10 mouse cellular contexts compared by ENCODE assay signal in the genomic region with DNA sequence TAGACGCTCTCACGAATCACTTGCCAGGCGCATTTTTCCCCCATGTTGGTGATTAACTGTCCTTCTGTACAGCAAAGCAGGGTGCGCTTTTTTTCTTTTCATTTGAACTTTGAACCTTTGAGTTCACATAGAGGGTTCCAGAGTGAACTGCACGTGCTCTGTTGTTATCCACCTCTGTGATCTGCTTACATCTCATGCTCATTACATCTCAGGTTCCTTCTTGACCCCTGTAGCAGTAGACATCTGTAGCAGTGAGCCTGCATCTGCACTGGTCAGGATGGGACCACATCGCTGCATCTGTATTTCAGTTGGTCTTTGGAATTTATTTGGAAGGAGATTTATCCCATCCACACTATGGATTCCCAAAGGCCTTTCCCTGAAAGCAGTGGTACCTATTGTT.
DNase-seq lines count a peak whose midpoint lies in the region; ATAC-seq and TF ChIP-seq lines count a peak whose summit lies in the region.
"Had no signal": no experiment of that assay in that cellular context is flagged by ENCODE, and none has a peak within 500 bp of the region (broad histone marks: within the 10 kb centered on the region; RNA-seq: fewer than 3 reads in every experiment).

No protein-coding gene starts in this region.

- no peak for TF ChIP-seq CTCF in stomach, postnatal 0 days (IDR thresholded peaks at IDR 0.05; ENCODE audit: low read depth)

- no peak overlapping the region for H3K27ac ChIP-seq in stomach, embryonic 14.5 days (ENCODE audit: low read length)
- no peak overlapping the region for H3K27ac ChIP-seq in stomach, postnatal 0 days (replicated peaks)
- H3K27ac ChIP-seq in hindbrain, embryonic 14.5 days: peak overlapping the region; percentile 45
- no peak overlapping the region for H3K27ac ChIP-seq in limb, embryonic 13.5 days
- no peak overlapping the region for H3K27ac ChIP-seq in liver, embryonic 11.5 days (ENCODE audit: low read depth, low read length)
- H3K27ac ChIP-seq: liver, embryonic 13.5 days had no signal

- ATAC-seq in stomach, embryonic 14.5 days (ENCODE audit: insufficient number of reproducible peaks, insufficient read depth, low FRiP score, low read depth): no peak
- no peak for ATAC-seq in stomach, postnatal 0 days (ENCODE audit: low FRiP score, low TSS enrichment)
- no peak for ATAC-seq in hindbrain, embryonic 14.5 days (ENCODE audit: low FRiP score)
- no peak for ATAC-seq in limb, embryonic 13.5 days (ENCODE audit: low FRiP score, low read depth)
- no peak for ATAC-seq in liver, embryonic 11.5 days (replicated peaks; ENCODE audit: low FRiP score)

- H3K4me2 ChIP-seq in stomach, embryonic 14.5 days (replicated peaks; ENCODE audit: low read depth, low read length): peak overlapping the region; percentile 69
- H3K4me2 ChIP-seq in stomach, postnatal 0 days (replicated peaks; ENCODE audit: low read depth): no peak overlapping the region; the same call in 1 of the 2 replicates
- peak overlapping the region; percentile 53 for H3K4me2 ChIP-seq in hindbrain, embryonic 14.5 days (replicated peaks)
- H3K4me2 ChIP-seq in limb, embryonic 13.5 days (replicated peaks): peak overlapping the region; percentile 41
- no peak overlapping the region for H3K4me2 ChIP-seq in liver, embryonic 11.5 days
- H3K4me2 ChIP-seq: liver, embryonic 13.5 days had no signal

- peaks cover 6% of the 10 kb centered on the region; the same call in 1 of the 2 replicates for H3K4me1 ChIP-seq in stomach, embryonic 14.5 days (ENCODE audit: control insufficient read depth, insufficient read depth, low read length)
- no peaks in the 10 kb centered on the region for H3K4me1 ChIP-seq in stomach, postnatal 0 days (replicated peaks; ENCODE audit: control insufficient read depth, insufficient read depth)
- peaks cover 24% of the 10 kb centered on the region for H3K4me1 ChIP-seq in hindbrain, embryonic 14.5 days (replicated peaks; ENCODE audit: control insufficient read depth, insufficient read depth, low read length)
- peaks cover 14% of the 10 kb centered on the region; the same call in 1 of the 2 replicates for H3K4me1 ChIP-seq in limb, embryonic 13.5 days
- no peaks in the 10 kb centered on the region for H3K4me1 ChIP-seq in liver, embryonic 11.5 days (replicated peaks; ENCODE audit: control insufficient read depth, insufficient read depth, low read length)
- H3K4me1 ChIP-seq: liver, embryonic 13.5 days had no signal

- H3K9me3 ChIP-seq in stomach, embryonic 14.5 days (ENCODE audit: control insufficient read depth, low read depth, low read length): no peaks in the 10 kb centered on the region
- no peaks in the 10 kb centered on the region for H3K9me3 ChIP-seq in stomach, postnatal 0 days (ENCODE audit: control insufficient read depth, low read length)
- H3K9me3 ChIP-seq in hindbrain, embryonic 14.5 days (ENCODE audit: control insufficient read depth, low read length): no peaks in the 10 kb centered on the region
- H3K9me3 ChIP-seq in limb, embryonic 13.5 days: no peaks in the 10 kb centered on the region
- H3K9me3 ChIP-seq in liver, embryonic 11.5 days (ENCODE audit: control insufficient read depth, low read length): no peaks in the 10 kb centered on the region; the same call in 1 of the 2 replicates
- H3K9me3 ChIP-seq: liver, embryonic 13.5 days had no signal

- no peak for TF ChIP-seq EP300 in stomach, postnatal 0 days (optimal IDR thresholded peaks at IDR 0.05)

- no peaks in the 10 kb centered on the region for H3K27me3 ChIP-seq in stomach, embryonic 14.5 days (ENCODE audit: control insufficient read depth, insufficient read depth, low read length)
- H3K27me3 ChIP-seq in stomach, postnatal 0 days (ENCODE audit: control insufficient read depth, insufficient read depth, low read length): no peaks in the 10 kb centered on the region
- no peaks in the 10 kb centered on the region for H3K27me3 ChIP-seq in hindbrain, embryonic 14.5 days (ENCODE audit: control insufficient read depth, insufficient read depth, low read length)
- H3K27me3 ChIP-seq in limb, embryonic 13.5 days: no peaks in the 10 kb centered on the region
- no peaks in the 10 kb centered on the region for H3K27me3 ChIP-seq in liver, embryonic 11.5 days (replicated peaks; ENCODE audit: control insufficient read depth, insufficient read depth, low read length)
- H3K27me3 ChIP-seq: liver, embryonic 13.5 days had no signal

- no peak for DNase-seq in stomach, postnatal 0 days (ENCODE audit: low spot score)
- no peak for DNase-seq in hindbrain, embryonic 14.5 days (ENCODE audit: low spot score)
- no peak for DNase-seq in T-cell, adult 2 months (ENCODE audit: low spot score)
- DNase-seq in liver, embryonic 11.5 days (ENCODE audit: low spot score): no peak
- DNase-seq in Muller cell, postnatal 12 days (ENCODE audit: inconsistent ontology term): no peak
- DNase-seq: adrenal gland, postnatal 14 days; heart, postnatal 4 days; liver, embryonic 13.5 days had no signal

- H3K9ac ChIP-seq in stomach, embryonic 14.5 days (replicated peaks; ENCODE audit: low read depth, low read length): no peak overlapping the region
- H3K9ac ChIP-seq in stomach, postnatal 0 days (ENCODE audit: low read length): no peak overlapping the region
- peak overlapping the region; percentile 17; the same call in 1 of the 2 replicates for H3K9ac ChIP-seq in hindbrain, embryonic 14.5 days
- 0 out of 2 replicates have a peak overlapping the region, but pooled peaks have one; percentile 13 for H3K9ac ChIP-seq in limb, embryonic 13.5 days
- no peak overlapping the region for H3K9ac ChIP-seq in liver, embryonic 11.5 days (ENCODE audit: low read depth, low read length)
- H3K9ac ChIP-seq: liver, embryonic 13.5 days had no signal

- no peaks in the 10 kb centered on the region; the same call in 1 of the 2 replicates for H3K36me3 ChIP-seq in stomach, embryonic 14.5 days (ENCODE audit: control insufficient read depth, insufficient read depth, low read length)
- no peaks in the 10 kb centered on the region for H3K36me3 ChIP-seq in stomach, postnatal 0 days (ENCODE audit: control insufficient read depth, insufficient read depth, low read length)
- H3K36me3 ChIP-seq in hindbrain, embryonic 14.5 days (replicated peaks; ENCODE audit: control insufficient read depth, insufficient read depth): no peaks in the 10 kb centered on the region
- no peaks in the 10 kb centered on the region; the same call in 1 of the 2 replicates for H3K36me3 ChIP-seq in limb, embryonic 13.5 days
- no peaks in the 10 kb centered on the region for H3K36me3 ChIP-seq in liver, embryonic 11.5 days (ENCODE audit: control insufficient read depth, insufficient read depth, low read length)
- H3K36me3 ChIP-seq: liver, embryonic 13.5 days had no signal

- no peak overlapping the region for H3K4me3 ChIP-seq in stomach, embryonic 14.5 days (ENCODE audit: low read depth, low read length)
- H3K4me3 ChIP-seq in stomach, postnatal 0 days (ENCODE audit: low read depth, low read length): no peak overlapping the region
- peak overlapping the region; percentile 36; the same call in 1 of the 2 replicates for H3K4me3 ChIP-seq in hindbrain, embryonic 14.5 days (replicated peaks; ENCODE audit: low read length)
- H3K4me3 ChIP-seq in limb, embryonic 13.5 days: peak overlapping the region; percentile 20
- no peak overlapping the region for H3K4me3 ChIP-seq in liver, embryonic 11.5 days (ENCODE audit: low read depth, low read length)
- H3K4me3 ChIP-seq: liver, embryonic 13.5 days had no signal

- WGBS in stomach, embryonic 14.5 days: 56% methylated on average over 6 of the region's 6 CpGs
- WGBS in stomach, postnatal 0 days: 64% methylated on average over 6 of the region's 6 CpGs
- 38% methylated on average over 6 of the region's 6 CpGs for WGBS in hindbrain, embryonic 14.5 days
- WGBS in limb, embryonic 13.5 days: 56% methylated on average over 6 of the region's 6 CpGs
- 65% methylated on average over 6 of the region's 6 CpGs for WGBS in liver, embryonic 11.5 days

Comparison
In these comparisons a context has a peak if more than half of its experiments do, and no peak if none do; other contexts are left out.
1. H3K4me2 ChIP-seq: peak in stomach, embryonic 14.5 days (single experiment), hindbrain, embryonic 14.5 days (single experiment) and limb, embryonic 13.5 days (single experiment); none in stomach, postnatal 0 days (single experiment) and liver, embryonic 11.5 days (single experiment).
2. H3K4me3 ChIP-seq: peak in hindbrain, embryonic 14.5 days (single experiment) and limb, embryonic 13.5 days (single experiment); none in stomach, embryonic 14.5 days (single experiment), stomach, postnatal 0 days (single experiment) and liver, embryonic 11.5 days (single experiment).
3. H3K9ac ChIP-seq: peak in hindbrain, embryonic 14.5 days (single experiment) and limb, embryonic 13.5 days (single experiment); none in stomach, embryonic 14.5 days (single experiment), stomach, postnatal 0 days (single experiment) and liver, embryonic 11.5 days (single experiment).